Mouse (Mus musculus) ES-Bruce4 (cell line): ENCODE results near the gene Insl3.

Experiments
- CTCF ChIP-seq: IDR thresholded peaks from one replicate; pipeline ENCODE4 v1.8.1; 2011; ENCODE audit warnings: low read depth, low read length
- POLR2A ChIP-seq: IDR thresholded peaks from one replicate; pipeline ENCODE4 v1.8.1; 2011; ENCODE audit warnings: low read length; ENCODE audit not compliant: insufficient read depth

GRCm38 (mm10) chr8:71668220-71668975, 20.6 kb upstream of the Insl3 start:
- TF ChIP-seq CTCF (no peak), POLR2A (no peak)
